Mouse (Mus musculus) erythroblast, embryonic 14.5 days (primary cell): ENCODE results near the gene Ttc17.

ENCODE experiments used
- GATA1 ChIP-seq: IDR thresholded peaks from 2 replicates; pipeline ENCODE4 v1.6.1; 2012; ENCODE audit warnings: low read length, inconsistent platforms, mixed read lengths
- TAL1 ChIP-seq: IDR thresholded peaks from 3 replicates; pipeline ENCODE4 v1.6.1; 2012; ENCODE audit warnings: low read length, inconsistent platforms, mixed read lengths

DNA sequence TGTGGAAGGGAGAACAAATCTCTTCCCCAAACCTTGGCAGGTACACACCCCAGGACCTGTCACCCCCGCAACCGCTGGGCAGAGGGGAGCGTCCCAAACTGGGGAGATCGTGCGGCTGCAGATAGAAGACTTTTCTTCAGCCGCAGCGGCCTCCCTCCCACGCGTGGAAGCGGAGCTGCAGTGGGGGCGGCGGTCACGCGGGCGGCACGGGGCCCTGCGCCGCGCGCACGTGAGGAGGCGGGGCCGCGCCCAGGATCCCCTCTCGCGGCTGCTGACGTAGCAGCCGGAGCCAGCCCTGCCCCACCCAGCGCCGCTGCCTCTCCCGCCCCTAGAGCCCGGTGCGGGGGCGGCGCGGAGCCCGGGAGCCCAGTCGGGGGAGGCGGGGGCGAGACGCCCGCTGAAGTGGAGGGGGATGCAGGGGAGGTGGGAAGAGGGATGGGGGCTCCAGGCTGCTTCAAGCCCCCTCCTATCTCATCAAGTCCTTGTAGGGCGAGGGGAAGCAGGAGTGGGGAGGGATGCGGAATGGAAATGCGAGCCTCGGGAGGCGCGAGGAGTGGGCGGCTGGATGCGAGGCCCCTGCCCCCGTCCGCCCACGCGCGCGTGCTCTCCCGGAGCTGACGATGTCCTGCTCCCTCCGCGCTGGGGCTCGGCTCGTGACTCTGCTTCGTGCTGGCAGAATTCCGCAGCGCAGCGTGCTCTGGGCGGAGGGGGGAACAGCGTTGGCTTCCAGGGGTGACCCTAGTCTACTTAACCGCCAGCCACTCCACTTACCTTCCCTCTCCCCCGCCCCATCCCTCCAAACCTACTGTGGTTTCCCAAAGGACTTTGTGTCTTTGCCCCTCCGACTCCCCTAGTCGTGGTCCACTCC, 133.1 kb downstream of the Ttc17 start:
- no peak for TF ChIP-seq TAL1
- TF ChIP-seq GATA1: no peak
